Mouse (Mus musculus) heart, adult 9 months (tissue): ENCODE results near the gene Tcf7l2.

Source experiments
- DNase-seq, 2 experiments: peaks; one replicate each; pipeline ENCODE4 v3.0.0; 2022; ENCODE audit warnings: low spot score in 2 of 2

Tcf7l2 gene

DNA sequence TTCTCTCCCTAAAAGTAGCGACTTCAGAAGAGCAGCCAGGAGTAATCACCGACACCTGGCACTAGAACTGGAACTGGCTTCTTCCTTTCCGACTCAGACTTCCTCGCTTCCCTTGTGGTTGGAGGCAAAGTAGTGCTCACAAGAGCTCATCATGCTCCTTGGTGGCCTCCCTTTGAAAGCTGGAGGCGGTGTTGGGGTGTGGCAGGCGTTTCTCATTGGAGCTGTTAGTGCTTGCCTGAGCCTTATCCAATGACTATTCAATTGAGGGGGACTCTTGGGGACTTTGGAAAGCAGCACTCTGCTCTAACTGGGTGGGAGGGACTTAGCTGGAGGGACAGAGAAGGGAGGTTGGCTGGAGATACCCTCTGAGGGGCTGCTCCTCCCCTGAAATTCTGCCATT, 9.1 kb upstream of the Tcf7l2 start:
- no peak for DNase-seq

DNA sequence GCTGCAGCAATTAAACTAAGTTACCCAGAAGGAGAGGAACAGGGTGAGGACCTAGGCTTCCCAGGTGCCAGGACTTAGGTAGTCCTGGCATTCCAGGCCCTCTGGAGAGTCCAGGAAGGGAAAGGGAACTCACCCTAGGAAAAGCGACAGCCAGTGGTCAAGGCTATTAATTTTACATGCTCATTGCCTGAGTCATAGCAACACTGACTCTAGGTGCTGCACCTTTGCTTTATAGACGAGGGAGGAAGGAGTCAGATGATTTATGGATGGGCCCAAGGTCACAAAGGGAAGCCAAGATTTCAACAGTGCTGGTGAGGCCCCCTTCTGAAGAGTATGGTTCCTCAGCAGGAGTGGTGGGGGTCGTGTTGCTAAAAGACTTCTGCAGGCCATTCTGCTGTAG, 8.6 kb upstream of the Tcf7l2 start:
- DNase-seq = no peak

DNA sequence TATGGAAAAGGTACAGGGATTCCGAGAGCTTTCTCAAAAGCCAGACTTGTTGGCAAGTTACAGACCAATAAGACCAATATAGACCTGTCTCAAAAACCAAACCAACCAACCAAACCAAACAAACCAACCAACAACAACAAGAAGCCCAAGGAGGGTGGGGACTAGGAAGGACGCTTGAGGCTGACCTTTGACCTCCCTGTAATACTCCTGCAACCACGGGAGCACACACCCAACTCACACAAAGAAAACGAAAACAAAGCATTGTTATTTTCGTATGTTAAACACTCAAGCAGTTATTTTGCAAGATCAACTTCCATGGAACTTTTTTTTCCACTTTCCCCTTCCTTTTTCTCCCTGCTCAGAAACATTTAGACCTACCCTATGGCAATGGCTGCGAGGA, 5.6 kb upstream of the Tcf7l2 start:
- DNase-seq = no peak

DNA sequence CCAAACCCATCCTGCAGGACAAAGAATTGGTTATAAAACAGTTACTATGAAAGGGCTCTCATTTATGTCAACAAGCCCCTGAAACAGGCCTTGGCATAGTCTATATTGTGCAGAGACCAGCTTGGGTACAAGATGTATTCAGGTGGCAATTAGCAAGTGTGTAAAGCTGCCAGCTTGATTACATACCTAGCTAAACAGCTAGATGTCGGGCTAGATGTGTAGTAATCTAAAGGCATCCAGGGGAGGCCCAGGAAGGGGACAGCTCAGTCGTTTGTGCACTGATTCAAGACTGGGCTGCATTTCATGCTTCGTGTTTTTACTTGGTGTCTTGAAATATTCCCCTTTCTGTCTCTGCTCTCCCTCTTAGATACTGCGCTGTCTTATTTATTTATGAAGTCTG, 1.9 kb upstream of the Tcf7l2 start:
- no peak for DNase-seq

DNA sequence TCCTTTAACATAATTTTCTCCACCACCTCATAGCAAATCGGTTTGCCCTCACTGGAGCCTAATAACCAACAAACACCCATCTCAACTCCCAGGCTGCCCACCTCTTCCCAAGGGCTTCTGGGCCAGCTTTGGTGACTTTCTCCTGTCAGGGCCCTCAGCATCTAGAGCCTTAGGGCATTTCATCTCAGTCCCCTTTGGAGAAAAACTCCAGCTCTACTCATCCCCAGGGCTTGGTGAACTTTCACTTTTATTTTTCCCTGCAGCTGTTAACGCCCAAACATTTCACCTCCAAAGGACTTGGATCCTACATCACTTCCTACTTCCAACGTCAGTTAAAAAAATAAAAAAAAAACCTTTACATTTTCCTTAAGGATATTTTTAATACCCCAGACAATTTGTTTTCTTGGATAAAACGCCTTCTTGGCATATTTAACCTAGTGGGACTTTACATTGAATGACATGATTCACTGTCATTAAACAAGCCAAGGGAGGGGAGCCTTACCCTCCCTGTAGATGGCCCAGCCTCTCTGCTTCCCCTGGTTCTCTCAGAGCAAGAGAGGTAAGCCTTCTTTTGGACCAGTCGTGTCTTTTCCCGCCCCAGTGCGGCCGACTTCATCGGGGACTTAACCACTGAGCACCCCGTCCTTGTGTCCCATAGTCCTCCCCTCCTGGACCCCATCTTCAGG, 724 bp upstream of the Tcf7l2 start:
- DNase-seq = peak; percentile 49 to 70

DNA sequence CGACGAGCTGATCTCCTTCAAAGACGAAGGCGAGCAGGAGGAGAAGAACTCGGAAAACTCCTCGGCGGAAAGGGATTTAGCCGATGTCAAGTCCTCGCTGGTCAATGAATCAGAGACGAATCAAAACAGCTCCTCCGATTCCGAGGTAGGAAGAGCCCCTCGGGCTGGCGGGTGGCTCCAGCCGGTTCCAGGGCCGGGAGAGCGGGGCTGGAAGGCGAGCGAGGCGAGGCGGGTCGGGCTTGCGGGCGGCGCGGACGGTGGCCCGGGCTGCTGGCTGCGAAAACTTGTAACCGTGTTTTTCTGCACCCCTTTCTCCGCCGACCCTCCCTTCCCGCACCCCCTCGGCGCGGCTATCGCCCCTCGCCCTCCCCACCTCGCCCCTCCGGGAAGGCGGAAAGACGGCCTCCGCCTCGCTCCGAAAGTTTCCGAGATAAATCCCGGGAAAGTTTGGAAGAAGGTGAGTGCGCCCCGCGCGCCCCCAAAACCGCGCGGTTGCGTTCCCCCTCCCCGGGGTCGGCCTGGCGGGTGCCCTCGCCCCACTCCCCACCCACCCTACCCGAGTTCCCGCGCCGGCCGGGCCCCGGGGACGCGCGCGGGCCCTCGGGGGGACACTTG, 873 bp downstream of the Tcf7l2 start:
- peak; percentile 40 to 48 for DNase-seq

DNA sequence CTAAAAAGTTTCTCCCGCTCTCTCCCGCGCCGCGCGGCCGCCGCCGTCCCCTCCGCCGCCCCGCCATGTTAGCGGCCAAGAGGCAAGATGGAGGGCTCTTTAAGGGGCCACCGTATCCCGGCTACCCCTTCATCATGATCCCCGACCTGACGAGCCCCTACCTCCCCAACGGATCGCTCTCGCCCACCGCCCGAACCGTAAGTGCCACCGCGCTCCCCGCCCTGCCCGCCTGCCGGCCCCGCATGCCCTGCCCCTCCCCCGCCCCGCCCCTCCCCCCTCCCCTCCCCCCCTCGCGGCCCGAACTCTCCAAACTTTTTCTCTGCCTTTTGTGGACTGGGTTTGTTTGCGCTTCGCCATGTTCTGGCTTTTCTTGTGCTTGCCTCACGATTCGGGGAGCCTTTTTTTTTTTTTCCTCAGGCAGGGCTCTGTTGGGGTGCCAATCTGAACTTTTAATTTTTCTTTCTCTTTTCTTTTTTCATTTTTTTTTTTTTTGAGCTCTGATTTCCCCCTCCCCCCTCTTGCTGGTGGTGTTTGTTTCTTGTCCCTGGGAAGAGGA, 1.5 kb downstream of the Tcf7l2 start:
- peak; percentile 48 to 69 for DNase-seq

DNA sequence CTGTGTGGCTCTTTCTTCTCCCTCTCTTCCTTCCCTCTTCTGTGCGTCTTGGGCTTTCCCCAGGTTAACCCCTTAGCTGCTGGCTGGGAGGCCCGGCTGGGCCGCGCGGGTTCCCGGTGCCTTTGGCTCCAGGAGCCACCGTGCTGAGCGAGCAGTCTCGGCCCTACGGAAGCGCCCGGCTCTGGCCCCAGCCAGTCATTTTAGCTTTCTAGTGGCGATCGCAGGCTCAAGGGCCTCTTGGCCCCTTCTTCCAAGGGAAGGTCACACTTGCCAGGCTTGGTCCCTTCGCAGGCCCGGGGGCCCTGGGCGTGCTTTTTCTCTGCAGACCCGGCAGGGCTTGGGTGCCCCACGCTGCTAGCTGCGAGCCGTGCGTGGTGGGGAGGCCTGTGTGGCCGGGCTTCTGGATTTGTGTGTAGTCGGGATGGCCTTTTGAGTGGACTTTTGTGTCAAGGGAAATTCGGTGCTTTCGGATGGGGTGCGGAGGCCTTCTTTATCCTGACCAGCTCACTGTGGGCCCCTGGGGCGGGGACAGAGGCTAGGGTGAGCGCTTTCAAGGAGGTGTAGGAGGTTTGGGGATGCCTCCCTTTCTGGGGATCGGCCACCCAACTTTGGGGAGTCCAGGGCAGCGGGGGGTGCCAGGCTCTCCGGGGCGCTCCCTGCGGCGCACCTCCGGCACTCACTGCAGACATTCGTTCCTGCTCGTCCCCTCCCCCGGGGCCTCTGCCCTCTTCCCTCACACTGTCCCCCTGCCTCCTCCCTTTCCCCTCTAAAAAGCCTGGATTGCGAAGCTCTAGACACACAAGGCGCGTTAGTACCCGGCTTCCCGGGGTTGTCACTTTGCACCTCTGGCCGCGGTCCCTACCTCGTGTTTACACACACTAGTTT, 2.2 kb downstream of the Tcf7l2 start:
- peak; percentile 67 to 71 for DNase-seq

DNA sequence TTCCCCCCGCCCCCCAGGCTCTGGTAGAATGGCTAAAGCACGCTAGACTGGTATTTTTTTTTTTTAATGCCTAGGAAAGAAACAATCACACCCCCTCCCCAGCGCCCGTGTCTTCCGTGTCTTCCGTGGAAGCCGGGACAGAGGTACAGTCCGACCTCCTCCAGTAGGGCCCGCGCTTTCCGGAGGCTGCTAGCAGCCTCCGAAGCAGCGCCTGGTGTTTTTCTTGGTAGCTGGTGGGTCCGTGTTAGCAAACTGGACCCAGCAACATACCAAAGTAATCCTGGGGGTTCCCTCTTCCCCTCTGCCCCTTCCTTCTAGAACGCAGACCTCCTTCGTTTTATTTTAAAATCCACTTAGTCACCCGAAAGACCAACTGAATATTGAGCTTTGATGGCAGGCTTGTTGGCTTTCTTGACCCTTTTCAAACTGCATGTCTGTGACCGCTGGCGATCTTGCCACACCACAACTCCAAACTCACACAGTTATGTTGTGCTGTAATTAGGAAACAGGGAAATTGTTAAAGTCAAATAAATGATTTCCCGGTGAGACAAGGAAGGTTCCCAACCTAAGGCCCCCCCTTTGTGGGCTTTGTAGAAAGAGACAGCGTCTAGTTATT, 3.1 kb downstream of the Tcf7l2 start:
- no peak for DNase-seq

DNA sequence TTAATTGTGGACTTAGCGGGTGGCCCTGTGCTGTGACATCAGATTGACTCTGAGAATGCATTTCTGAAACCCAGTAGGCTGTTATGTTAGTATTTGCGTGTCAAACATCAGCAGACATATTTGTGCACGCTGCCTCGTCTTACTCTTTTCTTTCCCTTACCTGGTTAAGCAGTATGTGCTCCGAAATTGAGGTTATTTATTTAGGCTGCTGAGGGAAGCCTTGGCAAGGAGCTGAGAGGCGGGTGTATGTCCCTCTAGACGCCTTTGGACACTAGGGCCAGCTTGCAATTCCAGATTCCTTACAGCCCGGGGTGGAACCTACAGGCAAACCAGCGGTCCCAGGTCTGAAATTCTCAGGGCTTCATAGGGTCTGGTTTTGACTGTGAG, 3.6 kb downstream of the Tcf7l2 start:
- no peak for DNase-seq

DNA sequence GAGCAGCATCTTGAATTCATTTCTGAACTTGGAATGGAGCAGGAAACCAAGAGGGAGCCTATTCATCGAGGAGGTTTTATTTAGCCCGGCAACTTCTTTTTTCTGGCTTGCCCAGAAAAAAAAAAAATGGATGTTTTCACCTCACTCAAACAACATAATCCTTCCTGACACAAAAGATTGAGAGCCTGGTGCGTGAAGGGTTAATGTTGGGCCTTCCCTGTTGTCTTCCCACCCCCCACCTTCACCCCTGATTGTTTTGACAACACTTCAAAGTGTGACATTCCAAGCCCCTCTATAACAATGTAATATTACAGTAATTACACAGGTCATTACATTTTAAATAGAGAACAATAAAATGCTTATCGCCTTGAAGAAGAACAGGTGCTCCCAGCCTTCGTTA, 4.6 kb downstream of the Tcf7l2 start:
- no peak for DNase-seq

DNA sequence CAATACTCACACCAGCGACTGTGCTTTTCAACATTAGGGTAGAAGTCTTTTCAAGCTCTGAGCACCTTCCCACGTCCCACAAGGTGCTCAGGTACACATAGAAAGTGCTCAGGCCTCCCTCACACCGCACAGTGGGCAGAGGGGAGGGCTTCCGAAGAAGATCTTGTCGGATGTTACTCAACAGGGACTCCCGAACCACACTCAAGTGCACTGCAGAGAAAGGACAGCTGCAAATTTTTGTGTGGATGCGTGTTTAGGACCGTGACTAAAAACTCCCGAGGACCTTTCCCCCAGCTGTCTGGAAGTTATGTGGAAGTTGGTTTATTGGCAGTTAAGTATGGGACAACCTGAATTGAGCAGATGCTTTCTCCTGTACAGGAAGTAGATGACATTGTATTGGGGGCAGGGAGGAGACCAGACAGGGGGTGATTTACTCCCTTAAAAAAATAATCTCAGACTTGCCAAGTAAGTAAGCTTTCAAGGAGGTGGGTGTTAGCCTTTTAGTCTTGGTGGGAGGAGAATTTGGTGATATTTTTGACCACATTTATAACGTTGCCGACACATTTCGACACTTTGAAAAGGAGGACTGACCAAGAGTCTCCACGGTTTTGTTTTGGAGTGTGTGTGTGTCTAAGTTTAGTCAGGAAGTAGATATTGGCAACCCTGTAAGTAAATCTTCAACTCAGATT, 5.8 kb downstream of the Tcf7l2 start:
- peak in 1 of 2 experiments; percentile 41 for DNase-seq

DNA sequence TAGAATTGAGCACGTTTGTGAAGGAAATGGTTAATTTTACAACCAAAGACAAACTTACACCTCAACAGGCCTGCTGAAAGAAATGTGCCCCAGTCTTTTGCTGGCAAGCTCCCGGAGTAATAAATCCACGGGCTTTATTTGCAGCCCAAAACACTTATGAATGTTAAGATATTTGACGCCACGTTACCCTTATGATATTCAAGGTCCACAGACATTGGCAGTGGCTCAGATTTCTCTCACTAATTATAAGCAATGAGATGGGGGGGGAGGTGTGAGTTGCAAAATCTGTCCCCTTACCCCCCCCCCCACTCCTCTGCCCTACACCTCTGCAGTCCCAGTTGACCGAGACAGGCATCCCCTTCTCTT, 6.3 kb downstream of the Tcf7l2 start:
- no peak for DNase-seq

DNA sequence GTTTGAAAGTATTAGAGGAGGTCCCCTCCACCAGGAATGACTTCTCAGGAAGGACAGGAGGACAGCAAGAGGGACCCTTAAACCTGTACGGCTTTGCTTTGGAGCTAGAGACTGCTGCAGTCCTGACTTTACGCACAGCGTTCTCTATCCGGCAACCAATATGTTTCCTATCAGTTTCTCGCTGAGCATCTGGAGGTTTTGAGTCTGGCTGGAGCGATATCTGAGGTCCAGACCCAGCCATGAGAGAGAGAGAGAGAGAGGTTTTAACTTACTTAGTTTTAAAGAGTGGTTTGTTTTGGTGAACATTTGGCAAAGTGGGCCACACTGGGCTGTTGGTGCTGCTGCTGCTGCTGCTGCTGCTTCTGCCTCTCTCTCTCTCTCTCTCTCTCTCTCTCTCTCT, 7.2 kb downstream of the Tcf7l2 start:
- DNase-seq = no peak

DNA sequence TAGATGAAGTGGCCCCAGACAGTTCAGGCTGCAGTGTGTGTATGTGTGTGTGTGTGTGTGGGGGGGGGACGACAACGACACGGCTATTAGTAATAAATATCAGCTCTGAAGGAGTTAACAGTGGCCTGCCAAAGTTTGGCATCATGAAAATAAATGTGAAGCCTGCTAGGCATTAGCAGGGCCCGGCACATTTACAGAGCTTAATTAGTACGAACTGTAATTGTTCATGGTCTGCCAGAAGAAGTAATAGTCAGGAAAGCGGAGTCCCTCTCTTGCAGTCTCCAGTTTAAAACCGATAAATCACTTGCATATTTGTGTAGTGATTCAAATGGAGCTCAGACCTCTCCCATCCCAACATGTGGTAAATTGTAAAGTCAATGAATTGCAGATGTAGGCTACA, 7.9 kb downstream of the Tcf7l2 start:
- no peak for DNase-seq

DNA sequence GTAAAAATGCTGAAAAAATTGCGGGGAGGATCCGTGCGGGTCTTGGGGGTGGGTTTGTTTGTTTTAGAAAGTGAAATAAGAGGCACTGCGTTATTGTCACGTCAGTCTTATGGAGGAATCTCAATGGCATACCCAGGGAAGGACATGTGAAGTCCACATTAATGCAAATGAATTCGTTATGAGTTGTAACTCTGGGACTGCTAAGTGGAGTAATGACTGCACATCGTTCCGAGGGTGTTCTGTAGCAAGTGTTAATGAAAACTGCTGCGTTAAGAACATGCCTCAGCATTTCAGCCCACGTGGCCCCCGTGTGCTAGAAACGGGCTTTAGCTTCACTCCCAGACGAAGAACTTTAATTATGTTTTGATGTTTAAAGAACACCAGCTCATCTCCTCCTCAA, 8.4 kb downstream of the Tcf7l2 start:
- DNase-seq = no peak

DNA sequence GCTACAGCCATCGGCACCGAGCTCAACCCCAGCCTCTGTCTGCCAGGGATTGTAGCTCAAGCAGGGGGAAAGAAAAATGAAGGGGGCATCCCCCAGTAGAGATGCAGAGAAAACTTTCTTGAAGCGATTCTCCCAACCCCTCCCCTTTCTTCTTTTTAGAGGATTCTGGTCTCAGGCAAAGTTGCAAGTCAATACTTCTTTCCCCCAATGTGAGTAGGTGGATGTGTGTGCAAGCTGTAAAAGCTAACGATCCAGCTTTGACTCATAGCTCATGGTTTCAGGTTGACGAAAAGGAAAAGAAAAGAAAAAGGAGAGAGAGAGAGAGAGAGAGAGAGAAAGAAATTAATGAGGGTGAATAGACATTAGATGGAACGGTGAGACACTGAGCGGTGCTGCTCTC, 8.8 kb downstream of the Tcf7l2 start:
- no peak for DNase-seq

DNA sequence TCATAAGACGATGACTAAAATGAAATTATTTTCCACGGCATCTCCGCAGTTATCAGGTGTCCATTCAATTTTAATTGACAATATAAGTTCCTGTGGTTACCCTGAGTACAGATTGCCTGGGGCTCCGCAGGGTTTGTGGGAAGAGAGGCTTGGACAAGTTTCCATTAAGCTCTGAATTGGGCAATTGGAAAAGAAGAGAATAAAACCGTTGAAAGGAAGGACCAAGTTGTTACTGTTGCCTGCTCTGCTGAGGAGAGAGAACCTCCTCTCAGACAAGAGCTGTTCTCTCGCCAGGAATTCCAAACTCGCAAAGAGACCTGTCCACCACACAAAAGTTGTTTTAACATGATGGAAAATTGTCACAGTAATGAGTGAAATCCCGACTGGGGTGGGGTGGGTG, 11.2 kb downstream of the Tcf7l2 start:
- DNase-seq = no peak

DNA sequence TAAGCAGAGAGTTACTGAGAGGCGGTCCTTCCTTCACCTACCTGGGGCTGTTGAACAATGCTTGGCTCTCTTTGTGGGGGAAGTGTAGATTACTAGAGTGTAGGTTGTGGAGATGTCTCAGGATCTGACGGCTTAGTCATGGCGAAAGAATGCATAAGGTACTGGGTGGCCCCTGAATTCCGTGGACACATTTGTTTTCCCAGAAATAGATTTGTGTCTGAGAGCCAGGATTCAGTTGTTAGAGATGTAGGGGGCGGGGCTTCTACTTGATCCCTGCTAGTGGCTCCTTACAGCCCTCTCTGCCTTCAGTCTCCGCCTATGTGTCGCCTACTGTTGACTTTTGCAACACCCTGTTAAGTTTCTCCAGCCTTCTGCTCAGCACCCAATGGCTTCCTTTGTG, 12.7 kb downstream of the Tcf7l2 start:
- peak; percentile 35 for DNase-seq

DNA sequence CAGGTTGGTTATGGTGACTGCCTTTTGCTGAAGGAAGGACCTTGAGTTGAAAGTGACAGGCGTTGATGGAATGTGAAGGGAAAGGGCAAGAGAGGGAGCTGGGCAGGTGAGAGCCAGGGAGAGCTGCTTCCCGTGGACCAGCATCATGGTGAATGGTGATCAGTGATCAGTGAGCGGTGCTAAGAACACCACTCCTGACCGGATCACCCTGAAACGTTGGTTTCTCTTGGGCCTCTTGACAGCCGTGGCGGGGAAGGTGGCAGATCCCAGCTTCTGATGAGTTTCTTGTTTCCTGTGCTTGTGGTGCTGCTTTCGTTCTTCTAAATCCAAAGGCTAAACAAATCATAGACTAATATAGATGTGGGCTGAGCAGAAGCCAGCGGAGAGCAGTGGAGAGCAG, 13.8 kb downstream of the Tcf7l2 start:
- DNase-seq = no peak

DNA sequence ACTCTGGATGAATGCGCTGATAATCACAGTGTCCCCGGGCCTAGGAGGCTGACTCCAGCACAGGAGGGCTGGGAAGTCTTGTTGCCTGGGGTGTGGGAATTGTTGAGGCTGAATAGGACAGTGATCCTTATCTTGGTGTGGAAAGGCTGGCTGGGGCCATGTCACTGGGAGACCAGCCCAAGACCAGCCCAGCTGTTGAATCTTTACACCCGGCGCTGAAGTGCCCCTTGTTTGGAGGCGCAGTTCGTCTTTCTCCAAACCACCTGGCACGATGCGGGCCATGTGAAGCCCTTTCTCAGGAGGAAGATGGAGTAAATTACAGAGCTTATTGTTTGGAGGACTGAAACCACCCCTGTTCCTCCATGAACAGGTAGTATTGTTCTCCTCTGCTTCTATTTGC, 15.1 kb downstream of the Tcf7l2 start:
- DNase-seq = no peak

DNA sequence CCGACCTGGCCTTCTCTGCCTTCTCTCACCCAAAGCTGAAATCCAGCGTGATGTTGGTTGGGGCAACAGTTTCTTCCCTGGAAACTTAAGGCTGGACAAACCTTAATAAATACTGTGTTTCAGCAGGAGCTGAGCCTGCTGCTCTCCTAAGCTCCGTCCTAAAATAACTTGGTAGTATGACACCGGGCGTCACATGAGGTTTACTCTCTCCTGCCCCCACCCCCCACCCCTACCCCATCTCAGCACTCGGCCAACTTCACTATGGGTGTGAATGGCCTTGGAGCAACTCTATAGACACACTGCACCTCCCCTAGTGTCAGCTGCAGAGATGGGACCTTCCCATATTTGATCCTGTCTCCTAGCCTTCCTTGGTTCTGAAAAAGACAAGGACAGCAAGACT, 15.8 kb downstream of the Tcf7l2 start:
- no peak for DNase-seq
